Mouse (Mus musculus) bone marrow, adult 2 months (tissue): ENCODE measurements around the gene Dock3.

Experiments
- CTCF ChIP-seq: fragments of 200-500 bp; IDR thresholded peaks from 2 replicates; pipeline ENCODE4 v1.5.1; 2011; ENCODE audit warnings: low read length, control low read depth; ENCODE audit not compliant: control insufficient read depth, insufficient read depth
- POLR2A ChIP-seq: fragments of 200-500 bp; IDR thresholded peaks from 2 replicates; pipeline ENCODE4 v1.6.1; 2011; ENCODE audit warnings: low read depth, mild to moderate bottlenecking, control low read depth, low read length, borderline replicate concordance; ENCODE audit not compliant: control insufficient read depth

DNA sequence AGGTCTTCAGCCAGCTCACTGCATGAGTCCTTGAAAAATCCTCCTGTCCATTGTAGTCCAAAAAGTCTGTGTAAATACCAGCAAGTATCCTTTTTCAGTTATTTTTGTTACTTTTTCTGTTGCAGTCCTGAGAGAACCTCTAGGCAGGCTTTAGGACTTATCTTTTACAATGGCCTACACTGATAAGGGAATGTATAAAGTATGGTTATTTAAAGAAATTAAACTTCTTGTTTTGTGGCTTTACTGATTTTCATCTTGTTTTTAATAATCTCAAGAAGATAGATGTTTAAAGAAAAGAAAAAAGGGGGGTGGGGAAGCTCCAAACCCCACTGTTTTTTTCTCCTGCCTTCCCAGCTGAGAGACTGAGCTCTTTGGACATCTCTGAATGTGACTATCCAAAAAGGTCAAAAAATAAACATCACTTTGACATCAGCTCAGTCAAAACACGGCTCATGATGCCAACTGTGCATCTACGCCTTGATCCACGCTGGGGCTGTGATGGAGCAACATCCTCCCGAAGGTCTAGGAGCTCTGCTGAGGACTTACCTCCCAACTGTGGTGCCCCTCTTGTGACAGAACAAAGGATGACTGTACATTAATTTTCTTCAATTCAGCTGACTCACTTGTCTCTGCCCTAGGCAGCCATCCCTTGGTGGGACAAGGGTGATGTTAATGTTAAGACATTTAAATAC, 328.5 kb downstream of the Dock3 start:
- TF ChIP-seq CTCF = no peak
- no peak for TF ChIP-seq POLR2A
